Mouse (Mus musculus) heart, embryonic 16.5 days (tissue): ENCODE measurements around the gene Tpst2. TPM values are rescaled to one million over a fixed set of nuclear protein-coding genes. Genes with fewer than 3 reads are reported as not detected.

ENCODE experiments used
- ATAC-seq: fragments of 200-750 bp; cut with Nextera tagmentation; replicated peaks from 2 replicates; pipeline ENCODE4 v1.8.0; 2017; ENCODE audit warnings: moderate number of reproducible peaks; ENCODE audit not compliant: insufficient read depth, low FRiP score; ENCODE audit errors: extremely low read depth
- H3K27ac ChIP-seq: fragments of 300-500 bp; sonication (generic); 2 replicates; pipeline ENCODE4 v1.5.1; 2014; ENCODE audit warnings: mild to moderate bottlenecking, low read length, control low read depth, moderate library complexity
- H3K27me3 ChIP-seq: fragments of 300-500 bp; sonication (generic); 2 replicates; pipeline ENCODE4 v1.6.1; 2014; ENCODE audit warnings: low read length, mixed read lengths; ENCODE audit not compliant: control insufficient read depth, insufficient read depth
- H3K36me3 ChIP-seq: fragments of 300-500 bp; sonication (generic); 2 replicates; pipeline ENCODE4 v1.6.1; 2014; ENCODE audit not compliant: control insufficient read depth, insufficient read depth
- H3K4me1 ChIP-seq: fragments of 300-500 bp; sonication (generic); 2 replicates; pipeline ENCODE4 v1.6.1; 2014; ENCODE audit warnings: low read length, mixed read lengths; ENCODE audit not compliant: control insufficient read depth, insufficient read depth
- H3K4me2 ChIP-seq: fragments of 300-500 bp; sonication (generic); 2 replicates; pipeline ENCODE4 v1.6.1; 2014; ENCODE audit warnings: low read depth, mild to moderate bottlenecking, control low read depth, low read length
- H3K4me3 ChIP-seq: fragments of 300-500 bp; sonication (generic); 2 replicates; pipeline ENCODE4 v1.5.1; 2014; ENCODE audit warnings: mild to moderate bottlenecking, control low read depth, low read length
- H3K9ac ChIP-seq: fragments of 300-500 bp; sonication (generic); 2 replicates; pipeline ENCODE4 v1.6.1; 2014; ENCODE audit warnings: low read length, control low read depth
- H3K9me3 ChIP-seq: fragments of 300-500 bp; sonication (generic); replicated peaks from 2 replicates; pipeline ENCODE4 v1.6.1; 2016; ENCODE audit warnings: low read length; ENCODE audit not compliant: control insufficient read depth
- WGBS: fragments of 180-500 bp; shearing (Covaris S2); extraction: QIAGEN DNeasy Blood & Tissue Kit; methylation state at CpG from one replicate; pipeline ENCODE4 v1.1.7; 2014; 5-methylcytosine and 5-hydroxymethylcytosine counted together
- polyA plus RNA-seq: library from polyadenylated mRNA; unstranded; fragments of >200 nt; fragmentation: Nextera tagmentation; extraction: Ambion mirVana; gene quantifications from 2 replicates; pipeline ENCODE4 v1.2.1, GENCODE M21; 2015

Tpst2 gene
- polyA plus RNA-seq, 1 experiment from 2014 or later, result 53.0 TPM

DNA sequence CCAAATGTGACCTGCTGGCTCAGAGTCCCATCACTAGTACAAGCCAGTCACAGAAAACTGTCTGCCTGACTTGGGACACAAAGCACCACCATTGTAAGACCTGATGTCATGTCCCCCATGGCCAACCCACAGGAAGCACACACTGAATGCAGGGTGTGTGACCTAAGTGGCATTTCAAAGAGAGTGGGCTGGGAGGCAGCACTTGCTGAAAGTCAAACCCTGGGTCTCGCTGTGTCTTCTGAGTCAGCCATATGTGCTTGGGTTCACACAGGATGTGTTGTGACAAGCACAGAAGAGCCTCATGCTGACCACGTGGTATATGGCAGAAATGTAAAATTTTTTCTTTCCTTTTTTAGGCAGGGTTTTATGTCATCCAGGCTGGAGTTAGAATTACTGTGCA is 20.8 kb downstream of the Tpst2 start:
- Histone ChIP-seq H3K27me3 (no peaks in the 10 kb centered on the region), H3K36me3 (no peaks in the 10 kb centered on the region), H3K4me3 (no peak overlapping the region), H3K4me1 (peaks cover 40% of the 10 kb centered on the region), H3K27ac (peak overlapping the region; percentile 80), H3K9ac (no peak overlapping the region), H3K9me3 (no peaks in the 10 kb centered on the region), H3K4me2 (no peak overlapping the region)
- no peak for ATAC-seq
- 54% methylated on average over 2 of the region's 2 CpGs for WGBS

DNA sequence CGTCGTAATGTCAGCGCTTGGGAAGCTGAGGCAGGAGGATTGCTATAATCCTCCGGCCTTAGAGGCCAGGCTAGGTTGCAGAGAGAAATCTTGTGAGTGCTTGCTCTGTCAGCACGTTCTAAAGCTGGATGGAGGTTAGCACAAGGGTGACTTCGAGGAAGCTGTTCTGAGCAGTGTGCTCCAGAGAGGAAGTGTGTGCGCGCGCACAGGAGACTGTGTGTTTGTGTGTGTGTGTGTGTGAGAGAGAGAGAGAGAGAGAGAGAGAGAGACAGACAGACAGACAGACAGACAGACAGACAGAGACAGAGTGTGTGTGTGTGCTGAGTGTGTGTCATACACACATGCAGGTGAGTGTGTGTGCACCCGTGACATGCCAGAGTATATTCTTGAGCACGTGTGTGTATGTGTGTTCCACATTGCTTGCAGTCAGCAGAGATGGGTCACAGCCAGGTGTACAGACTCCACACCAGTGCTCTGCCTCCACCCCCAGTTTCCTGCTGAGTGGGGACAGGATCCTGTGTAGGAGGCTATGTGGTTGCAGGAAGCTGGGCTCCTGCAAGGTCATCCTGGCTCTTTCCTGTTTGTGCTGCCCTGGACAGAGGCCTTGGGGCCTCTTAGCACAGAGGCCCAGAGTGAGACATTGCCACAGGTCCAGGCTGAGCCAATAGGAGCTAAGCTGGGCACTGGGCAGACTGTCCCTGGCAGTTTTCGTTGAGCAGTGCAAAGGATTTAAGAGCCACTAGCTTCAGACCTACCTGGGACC is 21.9 kb downstream of the Tpst2 start:
- H3K27me3 ChIP-seq, result no peaks in the 10 kb centered on the region
- no peak overlapping the region for H3K4me3 ChIP-seq
- peak; percentile 67; the same call in 1 of the 2 replicates for ATAC-seq
- 66% methylated on average over 12 of the region's 12 CpGs for WGBS
- peak overlapping the region; percentile 80 for H3K27ac ChIP-seq
- H3K4me1 ChIP-seq, result peaks cover 39% of the 10 kb centered on the region
- no peak overlapping the region for H3K9ac ChIP-seq
- H3K36me3 ChIP-seq, result no peaks in the 10 kb centered on the region
- no peaks in the 10 kb centered on the region for H3K9me3 ChIP-seq
- no peak overlapping the region for H3K4me2 ChIP-seq

DNA sequence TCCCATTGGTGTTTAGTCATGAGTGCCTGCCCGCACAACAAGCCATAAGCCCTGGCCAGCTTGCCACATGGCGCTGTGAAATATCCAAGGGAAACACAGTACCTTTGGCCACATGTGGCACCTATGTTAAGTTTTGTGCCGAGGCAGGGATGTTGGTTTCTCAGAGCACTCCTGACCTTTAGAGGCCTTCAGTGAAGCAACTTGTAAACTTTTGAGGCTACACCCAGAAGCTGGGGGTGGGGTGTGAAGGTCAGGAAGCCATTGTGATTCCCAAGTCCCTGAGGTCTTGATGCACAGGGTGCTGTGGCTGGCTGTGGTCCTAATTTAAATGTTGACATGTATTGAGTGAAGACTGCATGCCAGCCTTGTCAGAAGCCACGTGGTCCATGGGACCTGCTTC is 22.9 kb downstream of the Tpst2 start:
- Histone ChIP-seq H3K36me3 (no peaks in the 10 kb centered on the region), H3K27me3 (no peaks in the 10 kb centered on the region), H3K4me3 (no peak overlapping the region), H3K27ac (peak overlapping the region; percentile 64), H3K9ac (no peak overlapping the region), H3K9me3 (no peaks in the 10 kb centered on the region), H3K4me2 (no peak overlapping the region), H3K4me1 (peaks cover 38% of the 10 kb centered on the region)
- ATAC-seq, result no peak
- 81% methylated on average over 4 of the region's 4 CpGs for WGBS

DNA sequence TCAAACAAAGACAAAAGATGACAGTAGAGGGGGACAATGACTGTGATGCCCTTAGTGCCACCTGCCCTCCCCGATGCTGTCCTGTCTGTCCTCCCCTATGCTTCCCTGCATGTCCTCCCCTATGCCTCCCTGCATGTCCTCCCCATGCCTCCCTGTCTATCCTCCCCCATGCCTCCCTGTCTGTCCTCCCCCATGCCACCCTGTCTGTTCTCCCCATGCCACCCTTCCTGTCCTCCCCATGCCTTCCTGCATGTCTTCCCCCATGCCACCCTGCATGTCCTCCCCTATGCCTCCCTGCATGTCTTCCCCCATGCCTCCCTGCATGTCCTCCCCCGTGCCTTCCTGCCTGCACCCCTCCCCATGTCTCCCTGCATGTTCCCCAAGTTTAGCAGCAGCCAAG is 23.6 kb downstream of the Tpst2 start:
- no peak overlapping the region for H3K4me3 ChIP-seq
- no peak overlapping the region for H3K4me2 ChIP-seq
- no peak overlapping the region for H3K9ac ChIP-seq
- no peak overlapping the region for H3K27ac ChIP-seq
- WGBS, result 77% methylated on average over 2 of the region's 2 CpGs
- H3K36me3 ChIP-seq, result no peaks in the 10 kb centered on the region
- H3K4me1 ChIP-seq, result peaks cover 37% of the 10 kb centered on the region
- no peak for ATAC-seq
- no peaks in the 10 kb centered on the region for H3K9me3 ChIP-seq
- H3K27me3 ChIP-seq, result no peaks in the 10 kb centered on the region

DNA sequence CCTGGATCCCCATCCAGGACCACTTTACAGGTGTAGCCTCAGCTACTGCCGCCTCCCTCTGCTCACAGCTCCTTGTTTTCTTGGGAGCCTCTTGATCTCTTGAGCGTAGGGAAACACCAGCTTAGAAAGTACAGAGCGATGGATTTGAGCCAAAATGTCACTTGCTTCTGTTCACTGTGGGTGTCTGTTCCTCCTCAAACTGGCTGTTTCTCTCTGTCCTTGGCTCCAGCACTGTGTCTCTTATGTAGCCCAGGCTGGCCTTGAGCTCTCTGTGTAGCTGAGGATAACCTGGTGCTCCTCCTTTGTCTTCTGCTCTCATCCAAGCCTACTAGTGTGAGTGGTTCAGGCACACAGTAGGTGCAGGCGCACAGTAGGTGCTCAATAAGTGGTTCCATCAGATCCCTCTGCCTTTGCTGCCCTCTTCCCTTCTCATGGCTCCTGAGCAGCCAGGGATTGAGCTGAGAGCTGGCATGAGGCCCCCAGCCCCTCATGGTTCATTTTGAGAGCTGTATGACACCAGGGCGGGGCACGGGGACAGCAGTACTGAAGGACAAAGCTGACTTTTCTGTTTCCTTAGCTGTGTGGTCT is 24.3 kb downstream of the Tpst2 start:
- ATAC-seq, result no peak
- Histone ChIP-seq H3K27ac (no peak overlapping the region; the same call in 1 of the 2 replicates), H3K4me1 (peaks cover 32% of the 10 kb centered on the region), H3K36me3 (no peaks in the 10 kb centered on the region), H3K9me3 (no peaks in the 10 kb centered on the region), H3K9ac (no peak overlapping the region), H3K27me3 (no peaks in the 10 kb centered on the region), H3K4me2 (no peak overlapping the region), H3K4me3 (no peak overlapping the region)
- WGBS, result 76% methylated on average over 6 of the region's 6 CpGs

DNA sequence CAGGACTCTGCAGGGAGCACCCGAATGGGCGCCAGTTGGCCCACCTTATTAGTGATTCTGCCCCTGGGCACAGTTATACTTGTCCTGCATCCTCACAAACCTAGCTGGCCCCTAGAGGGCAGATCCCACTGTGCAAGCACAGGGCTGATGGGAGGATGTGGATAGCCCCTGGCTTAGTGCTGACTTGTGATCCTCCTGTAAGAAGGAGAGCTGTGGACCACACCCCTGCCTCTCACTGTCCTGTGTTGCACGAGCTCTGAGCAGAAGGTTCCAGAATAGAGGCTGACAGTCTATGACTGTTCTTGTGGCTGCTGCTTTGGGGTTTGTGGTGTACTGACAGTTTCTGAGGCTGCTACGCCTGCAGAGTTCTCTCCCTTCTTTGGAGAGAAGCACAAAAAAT is 25.2 kb downstream of the Tpst2 start:
- Histone ChIP-seq H3K27ac (0 out of 2 replicates have a peak overlapping the region, but pooled peaks have one; percentile 9), H3K4me1 (peaks cover 25% of the 10 kb centered on the region), H3K4me3 (no peak overlapping the region), H3K27me3 (no peaks in the 10 kb centered on the region), H3K4me2 (no peak overlapping the region), H3K36me3 (no peaks in the 10 kb centered on the region), H3K9me3 (no peaks in the 10 kb centered on the region), H3K9ac (no peak overlapping the region)
- 74% methylated on average over 4 of the region's 4 CpGs for WGBS
- ATAC-seq, result no peak

DNA sequence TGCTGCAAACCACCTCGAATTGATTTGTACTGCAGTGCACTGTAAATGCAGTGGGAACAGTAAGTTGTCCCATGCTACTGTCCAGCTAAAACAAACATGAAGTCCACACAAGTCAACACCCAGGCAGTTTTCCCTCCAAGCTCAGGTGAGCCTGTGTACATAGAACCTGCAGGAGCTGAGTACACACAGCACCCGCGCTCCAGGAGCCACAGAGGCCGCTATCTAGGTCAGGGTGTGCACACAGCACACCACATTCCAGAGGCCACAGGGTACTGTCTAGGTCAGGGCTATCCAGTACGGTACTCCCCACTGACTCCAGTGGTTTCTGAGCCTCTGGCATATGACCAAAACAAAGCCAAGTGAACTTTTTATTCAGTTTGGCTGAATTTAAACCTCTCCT is 25.8 kb downstream of the Tpst2 start:
- H3K9me3 ChIP-seq, result no peaks in the 10 kb centered on the region
- no peak overlapping the region for H3K4me2 ChIP-seq
- H3K4me3 ChIP-seq, result no peak overlapping the region
- H3K36me3 ChIP-seq, result no peaks in the 10 kb centered on the region
- H3K9ac ChIP-seq, result no peak overlapping the region
- no peak for ATAC-seq
- H3K27me3 ChIP-seq, result no peaks in the 10 kb centered on the region
- peaks cover 19% of the 10 kb centered on the region for H3K4me1 ChIP-seq
- no peak overlapping the region for H3K27ac ChIP-seq
- WGBS, result 75% methylated on average over 5 of the region's 5 CpGs

DNA sequence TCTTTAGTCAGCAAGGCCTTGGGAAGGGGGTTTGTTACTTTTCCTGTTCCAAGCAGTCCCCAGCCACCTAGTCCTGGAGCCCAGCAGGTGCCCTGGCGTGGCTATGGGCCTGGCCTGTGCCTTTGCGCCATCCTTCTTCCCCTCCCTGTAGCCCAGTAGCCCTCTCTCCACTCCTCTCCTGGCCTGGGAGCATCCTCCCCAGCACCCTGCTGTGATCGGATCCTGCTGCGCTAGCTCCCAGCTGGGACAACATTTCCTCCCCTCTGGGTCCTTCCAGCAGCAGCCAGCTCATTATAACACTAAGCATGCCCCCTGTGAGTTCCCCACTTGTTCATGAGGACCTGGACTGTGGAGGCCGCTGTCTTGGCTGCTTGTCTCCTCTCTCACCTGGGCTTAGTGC is 29.4 kb downstream of the Tpst2 start:
- no peaks in the 10 kb centered on the region for H3K9me3 ChIP-seq
- H3K36me3 ChIP-seq, result peaks cover 19% of the 10 kb centered on the region
- H3K4me3 ChIP-seq, result no peak overlapping the region
- no peak overlapping the region for H3K27ac ChIP-seq
- H3K27me3 ChIP-seq, result no peaks in the 10 kb centered on the region
- WGBS, result 83% methylated on average over 5 of the region's 5 CpGs
- no peak overlapping the region for H3K9ac ChIP-seq
- ATAC-seq, result no peak
- no peak overlapping the region for H3K4me2 ChIP-seq
- peaks cover 4% of the 10 kb centered on the region; the same call in 1 of the 2 replicates for H3K4me1 ChIP-seq

DNA sequence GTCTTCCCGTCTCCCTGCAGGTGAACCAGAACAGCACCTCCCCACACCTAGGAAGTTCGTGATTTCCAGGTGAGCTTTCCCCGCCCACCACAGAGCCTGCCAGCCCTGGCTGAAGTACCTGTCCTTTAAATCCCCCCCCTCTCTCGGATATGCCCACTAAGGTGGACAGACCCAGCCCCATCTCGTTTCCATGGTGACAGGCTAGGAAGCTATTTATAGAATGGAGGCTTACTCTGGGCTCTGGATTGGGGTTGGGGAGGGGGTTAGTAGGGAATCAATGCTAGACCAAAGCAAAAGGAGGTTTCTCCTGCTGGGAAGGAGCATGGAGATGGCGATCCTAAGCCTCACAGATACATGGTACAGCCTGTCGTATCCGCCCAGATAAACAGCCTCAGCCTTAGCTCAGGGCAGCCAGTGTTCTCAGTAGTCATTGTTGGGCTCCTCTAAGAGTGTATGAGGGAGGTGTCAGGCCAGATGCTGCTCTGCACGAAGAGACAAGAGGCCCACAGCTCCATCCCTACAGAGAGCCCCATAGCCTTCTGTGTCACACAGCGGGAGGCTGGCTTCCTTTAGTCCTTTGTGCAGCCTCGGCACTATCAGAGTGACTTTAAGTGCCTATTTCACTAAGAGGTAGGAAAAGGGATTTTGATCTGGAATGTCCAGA is 36.9 kb downstream of the Tpst2 start:
- Histone ChIP-seq H3K9me3 (no peaks in the 10 kb centered on the region), H3K9ac (no peak overlapping the region), H3K4me1 (peaks cover 6% of the 10 kb centered on the region), H3K4me3 (no peak overlapping the region), H3K36me3 (peaks cover 32% of the 10 kb centered on the region), H3K4me2 (no peak overlapping the region), H3K27ac (no peak overlapping the region), H3K27me3 (no peaks in the 10 kb centered on the region)
- 67% methylated on average over 11 of the region's 11 CpGs for WGBS
- ATAC-seq, result no peak
